ENCODE assay signal across 24 mouse cellular contexts in the genomic region with DNA sequence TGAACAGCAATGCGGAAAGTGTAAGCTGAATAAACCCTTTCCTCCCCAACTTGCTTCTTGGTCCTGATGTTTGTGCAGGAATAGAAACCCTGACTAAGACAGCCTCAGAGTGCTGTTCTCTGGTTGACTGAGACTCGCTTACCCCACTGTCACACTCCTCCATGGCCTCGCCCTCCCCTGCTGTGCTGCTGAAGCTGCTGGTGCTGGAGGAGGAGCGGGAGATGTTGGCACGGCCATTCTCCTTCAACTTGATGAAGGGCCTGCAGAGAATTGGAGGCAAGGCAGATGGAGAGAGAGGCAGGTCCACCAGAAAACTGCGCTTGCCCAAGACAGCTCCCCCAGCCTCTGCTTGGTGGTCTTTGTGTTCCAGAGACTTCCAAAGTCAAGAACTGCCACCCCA. TPM values are rescaled to one million over a fixed set of nuclear protein-coding genes. Genes with fewer than 3 reads are reported as not detected.
"Had no signal": no experiment of that assay in that cellular context is flagged by ENCODE, and none has a peak within 500 bp of the region (broad histone marks: within the 10 kb centered on the region; RNA-seq: fewer than 3 reads in every experiment).

No protein-coding gene starts in this region.

- H3K4me3 ChIP-seq: lung, embryonic 15.5 days; megakaryocyte, embryonic 14.5 days; midbrain, embryonic 13.5 days; midbrain, embryonic 15.5 days; neural tube, embryonic 12.5 days; stomach, embryonic 15.5 days had no signal

- H3K9ac ChIP-seq: lung, embryonic 15.5 days; midbrain, embryonic 13.5 days; midbrain, embryonic 15.5 days; neural tube, embryonic 12.5 days; stomach, embryonic 15.5 days had no signal

- H3K9me3 ChIP-seq: lung, embryonic 15.5 days; megakaryocyte, embryonic 14.5 days; midbrain, embryonic 13.5 days; midbrain, embryonic 15.5 days; neural tube, embryonic 12.5 days; stomach, embryonic 15.5 days had no signal

- H3K4me2 ChIP-seq: lung, embryonic 15.5 days; midbrain, embryonic 11.5 days; midbrain, embryonic 13.5 days; midbrain, embryonic 15.5 days; neural tube, embryonic 12.5 days; stomach, embryonic 15.5 days had no signal

- H3K27me3 ChIP-seq: lung, embryonic 15.5 days; midbrain, embryonic 13.5 days; midbrain, embryonic 15.5 days; neural tube, embryonic 12.5 days; stomach, embryonic 15.5 days had no signal

- H3K4me1 ChIP-seq: lung, embryonic 15.5 days; megakaryocyte, embryonic 14.5 days; midbrain, embryonic 15.5 days; stomach, embryonic 15.5 days had no signal

- DNase-seq: lung, adult 2 months; lung, postnatal 14 days; lung, postnatal 36 days; thymus, adult 2 months; thymus, postnatal 25 days; thymus, postnatal 4 days had no signal

- H3K36me3 ChIP-seq: lung, embryonic 15.5 days; neural tube, embryonic 12.5 days; stomach, embryonic 15.5 days had no signal

- ATAC-seq: lung, postnatal 0 days had no signal

- H3K27ac ChIP-seq: lung, embryonic 15.5 days; macrophage; midbrain, embryonic 13.5 days; midbrain, embryonic 15.5 days; neural tube, embryonic 12.5 days; stomach, embryonic 15.5 days; stomach, postnatal 0 days had no signal

RNA-seq across cellular contexts. Expression of a gene that starts 31.0 kb away (rescaled TPM):
- total RNA-seq: megakaryocyte progenitor cell, adult 5-6 weeks; midbrain, postnatal 0 days; monocyte, adult 5-6 weeks; neutrophil, adult 5-6 weeks had no signal
- polyA plus RNA-seq: lung, adult 2 months; lung, embryonic 15.5 days; lung, postnatal 0 days; macrophage; midbrain, embryonic 11.5 days; midbrain, embryonic 13.5 days; midbrain, embryonic 15.5 days; midbrain, postnatal 0 days; neural tube, embryonic 12.5 days; neural tube, embryonic 14.5 days; spleen, adult 2 months; stomach, embryonic 15.5 days; stomach, postnatal 0 days; testis, adult 2 months; thymus, adult 2 months; urinary bladder, adult 2 months had no signal

RNA-seq across cellular contexts. Expression of a gene that starts 40.5 kb away (rescaled TPM):
- total RNA-seq: megakaryocyte progenitor cell, adult 5-6 weeks; midbrain, postnatal 0 days; monocyte, adult 5-6 weeks; neutrophil, adult 5-6 weeks had no signal
- polyA plus RNA-seq: lung, adult 2 months; lung, embryonic 15.5 days; lung, postnatal 0 days; macrophage; midbrain, embryonic 11.5 days; midbrain, embryonic 13.5 days; midbrain, embryonic 15.5 days; midbrain, postnatal 0 days; neural tube, embryonic 12.5 days; neural tube, embryonic 14.5 days; spleen, adult 2 months; stomach, embryonic 15.5 days; stomach, postnatal 0 days; testis, adult 2 months; thymus, adult 2 months; urinary bladder, adult 2 months had no signal

RNA-seq across cellular contexts. Expression of a gene that starts 55.1 kb away (rescaled TPM):
- total RNA-seq: megakaryocyte progenitor cell, adult 5-6 weeks; midbrain, postnatal 0 days; monocyte, adult 5-6 weeks; neutrophil, adult 5-6 weeks had no signal
- polyA plus RNA-seq: lung, adult 2 months; lung, embryonic 15.5 days; lung, postnatal 0 days; macrophage; midbrain, embryonic 11.5 days; midbrain, embryonic 13.5 days; midbrain, embryonic 15.5 days; midbrain, postnatal 0 days; neural tube, embryonic 12.5 days; neural tube, embryonic 14.5 days; spleen, adult 2 months; stomach, embryonic 15.5 days; stomach, postnatal 0 days; testis, adult 2 months; thymus, adult 2 months; urinary bladder, adult 2 months had no signal
